Mouse (Mus musculus) thymus, postnatal 4 days (tissue): Measurements from ENCODE around the gene Olfr1366.
A peak's percentile ranks its signal among the peaks of the same experiment; 100 is the strongest.
"Not testable (repeated sequence)": the region's sequence is repeated elsewhere in the genome, so short reads cannot be mapped to it uniquely, and the experiment has no call there.

ENCODE experiments used
- DNase-seq: peaks from one replicate; pipeline ENCODE4 v3.0.0; 2021

Gene Olfr1366

DNA sequence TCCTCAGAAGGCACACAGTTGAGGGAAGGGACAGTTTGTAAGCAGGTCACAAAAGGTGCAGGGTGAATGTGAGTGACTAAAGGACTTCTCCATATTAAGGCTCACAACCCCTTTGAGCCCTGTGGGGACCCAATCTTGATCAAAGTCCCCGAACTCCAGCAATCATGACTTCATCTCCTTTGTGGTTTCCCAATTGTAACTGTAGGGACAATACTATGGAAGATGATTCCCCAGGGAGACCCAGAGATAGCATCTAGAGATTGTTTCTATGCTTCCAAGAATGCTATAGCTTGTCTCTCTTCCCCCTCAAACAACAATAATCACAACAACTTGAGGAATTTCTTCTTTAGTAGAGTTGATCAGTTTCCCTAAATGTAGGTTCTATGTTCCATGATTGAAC, at the start of gene Olfr1366:
Olfr1366 (minus strand) TSS at position 101 of the 400 bp plus-strand sequence.
- DNase-seq, result no peak

DNA sequence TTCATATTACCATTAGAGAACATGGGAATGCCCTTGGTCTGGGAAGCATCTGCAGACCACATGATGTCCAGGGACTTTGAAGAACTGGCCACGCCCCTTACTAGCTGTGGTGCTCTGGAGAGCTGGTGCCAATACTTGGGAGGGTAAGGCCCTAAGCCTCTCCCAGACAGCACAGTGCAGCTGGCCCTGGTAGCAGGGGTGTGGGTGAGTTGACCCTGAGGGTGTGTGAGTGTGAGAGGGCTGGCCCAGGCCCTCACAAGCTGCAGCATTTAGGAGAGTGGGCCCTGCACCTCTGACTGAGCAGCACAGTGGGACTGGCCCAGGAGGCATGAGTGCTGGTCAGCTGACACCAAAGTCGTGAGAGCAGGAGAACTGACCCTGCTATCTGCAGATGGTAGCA, 49.0 kb upstream of the Olfr1366 start:
- no peak for DNase-seq

DNA sequence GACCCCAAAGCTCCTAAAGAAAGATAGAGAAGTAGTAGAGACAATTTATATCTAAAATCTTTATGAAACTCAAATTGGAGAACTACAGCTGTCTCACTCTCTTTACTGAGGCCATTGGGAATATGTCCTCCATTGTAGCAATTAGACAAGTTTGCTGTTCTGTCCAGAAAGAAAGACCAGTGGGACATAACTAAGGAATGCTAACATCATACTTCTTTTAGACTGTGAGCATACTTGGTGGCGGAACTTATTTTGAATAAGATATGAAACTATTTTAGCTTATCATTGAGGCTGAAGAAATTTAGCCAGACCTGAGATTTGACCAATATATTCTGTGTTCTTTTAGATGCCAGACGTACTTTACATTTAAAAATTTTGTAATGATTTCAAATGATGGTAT, 39.1 kb upstream of the Olfr1366 start, which contains the start of gene Olfr1364:
Olfr1364 (minus strand) TSS at position 101 of the 400 bp plus-strand sequence.
- DNase-seq, result no peak

DNA sequence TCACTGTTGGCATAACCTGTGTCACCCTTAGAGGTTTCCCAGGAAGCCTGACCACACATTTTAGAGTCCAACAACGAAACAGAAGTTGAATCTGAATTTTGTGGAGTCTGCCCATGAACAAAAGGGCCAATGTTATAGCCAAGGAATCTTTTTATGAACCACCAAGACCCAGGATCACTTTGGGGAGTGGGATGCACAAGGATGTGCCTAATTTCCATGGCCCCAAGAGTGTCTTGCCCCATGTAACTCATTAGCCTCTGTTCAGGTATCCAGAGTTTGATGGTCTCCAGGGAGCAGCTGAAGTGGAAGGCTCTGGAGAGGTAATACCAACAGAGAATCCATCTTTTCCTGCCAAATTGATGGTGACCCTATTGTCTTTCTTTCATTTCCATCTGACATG, 17.2 kb upstream of the Olfr1366 start, which contains the start of gene Olfr1535:
Olfr1535 (minus strand) TSS at position 101 of the 400 bp plus-strand sequence.
- DNase-seq, result no peak

DNA sequence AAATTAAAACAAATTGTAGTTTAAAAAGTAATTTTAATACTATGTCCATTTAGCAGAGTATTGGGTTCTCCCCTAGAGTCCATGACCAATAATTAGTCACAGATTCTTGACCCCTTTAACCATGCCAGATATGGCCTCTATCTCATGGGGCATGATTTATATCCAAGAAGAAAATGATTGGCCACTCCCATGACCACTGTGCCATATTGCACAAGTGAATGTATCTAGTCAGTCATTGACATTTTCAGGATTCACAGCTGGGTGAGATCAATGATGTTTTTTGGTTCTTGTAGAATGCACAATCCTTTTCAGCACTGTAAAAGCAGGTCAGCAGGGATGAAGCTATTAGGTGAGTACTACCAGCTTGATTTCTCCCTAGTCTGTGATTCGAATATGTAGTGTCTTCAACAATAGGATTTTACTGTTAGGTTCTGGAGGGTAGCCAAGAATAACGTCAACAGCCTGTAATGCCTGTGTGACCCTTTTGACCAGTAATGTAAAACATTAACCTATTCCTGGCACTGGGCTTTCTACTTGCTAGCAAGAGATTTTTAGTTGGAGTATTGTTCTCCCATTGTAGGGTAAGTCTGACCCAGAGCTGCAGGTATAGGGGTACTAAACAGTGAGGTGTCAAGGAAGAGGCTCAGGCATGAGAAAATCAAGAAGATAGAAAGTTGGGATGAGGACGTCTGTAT, 8.0 kb upstream of the Olfr1366 start:
- DNase-seq, result no peak

DNA sequence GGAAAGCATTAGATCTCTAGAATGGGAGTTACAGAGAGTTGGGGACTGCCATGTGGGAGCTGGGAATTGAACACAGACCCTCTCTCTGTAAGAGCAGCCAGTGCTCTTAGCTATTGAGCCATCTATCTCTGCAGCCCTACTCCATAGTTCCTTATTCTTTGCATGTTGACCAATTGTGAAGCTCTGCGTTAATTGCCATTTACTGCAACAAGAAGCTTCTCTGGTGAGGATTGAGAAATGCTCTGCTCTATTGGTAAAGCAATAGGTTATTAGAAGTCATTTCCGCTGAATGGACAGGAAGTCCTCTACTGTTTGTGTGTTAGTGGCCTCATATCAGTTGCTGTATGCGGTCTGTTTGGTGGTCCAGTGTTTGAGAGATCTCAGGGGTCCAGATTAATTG, 6.9 kb upstream of the Olfr1366 start:
- DNase-seq, result no peak

DNA sequence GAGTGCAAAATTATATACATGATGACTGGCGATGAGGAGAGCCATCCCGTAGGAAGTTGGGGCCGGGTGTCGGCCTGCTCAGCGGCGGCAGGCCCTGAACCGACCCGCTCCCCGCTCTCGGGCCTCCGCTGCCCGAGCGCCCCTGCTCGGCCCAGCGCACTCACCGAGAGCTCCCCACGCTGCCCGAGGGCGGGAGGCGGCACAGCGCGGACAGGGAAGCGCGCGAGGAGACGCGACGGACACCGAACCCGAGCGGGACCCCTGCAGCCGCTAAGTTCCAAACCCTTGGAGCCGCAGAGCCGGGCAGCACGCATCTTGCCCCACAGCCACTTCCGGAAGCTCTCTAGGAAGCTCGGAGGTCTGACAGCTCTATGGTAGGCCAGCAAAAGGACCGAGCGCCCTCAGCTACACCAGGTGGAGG, 11.8 kb downstream of the Olfr1366 start, which contains the start of gene Zkscan8:
Zkscan8 (minus strand) TSS at position 340 of the 421 bp plus-strand sequence.
- DNase-seq, result peak; percentile 88

DNA sequence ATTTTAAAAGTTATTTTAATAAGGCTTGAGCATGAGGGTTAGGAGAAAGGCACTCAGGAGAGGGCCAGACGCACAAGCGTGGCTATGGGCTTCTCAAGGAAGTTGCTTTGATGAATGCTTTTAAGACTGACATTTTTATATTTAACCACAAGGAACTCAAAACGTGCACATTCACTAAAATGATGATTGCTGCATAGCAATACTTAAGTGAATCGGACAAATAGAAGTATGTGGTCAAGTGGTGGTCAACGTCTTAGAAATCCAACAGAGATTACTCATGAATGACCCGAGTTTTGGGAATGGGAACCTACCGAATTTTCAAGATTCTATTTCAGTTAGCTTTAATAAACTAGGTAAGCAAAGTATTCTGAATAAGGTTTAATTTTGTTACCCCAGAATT, 12.5 kb downstream of the Olfr1366 start:
- DNase-seq, result no peak

DNA sequence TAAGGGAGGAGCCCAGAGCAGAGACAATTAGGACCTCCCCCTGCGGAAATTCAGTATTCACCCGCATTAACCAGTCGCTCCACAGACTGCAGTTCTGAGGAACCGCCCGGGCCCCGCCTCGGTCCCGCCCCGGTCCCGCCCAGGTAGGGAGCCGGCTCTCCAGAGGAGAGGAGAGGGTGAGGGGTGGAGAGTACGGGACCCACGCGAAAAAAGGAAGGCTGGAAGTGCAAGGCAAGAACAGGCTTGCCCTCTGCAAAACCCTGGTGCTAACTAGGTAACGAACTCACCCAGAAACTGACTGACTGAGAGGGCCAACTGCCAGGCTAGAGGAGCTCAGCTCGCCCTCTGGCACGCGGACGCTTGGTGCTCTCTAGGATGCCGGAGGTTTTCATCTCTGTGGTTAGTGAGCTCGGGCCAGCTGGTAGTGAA, 36.4 kb downstream of the Olfr1366 start:
- peak; percentile 77 for DNase-seq

DNA sequence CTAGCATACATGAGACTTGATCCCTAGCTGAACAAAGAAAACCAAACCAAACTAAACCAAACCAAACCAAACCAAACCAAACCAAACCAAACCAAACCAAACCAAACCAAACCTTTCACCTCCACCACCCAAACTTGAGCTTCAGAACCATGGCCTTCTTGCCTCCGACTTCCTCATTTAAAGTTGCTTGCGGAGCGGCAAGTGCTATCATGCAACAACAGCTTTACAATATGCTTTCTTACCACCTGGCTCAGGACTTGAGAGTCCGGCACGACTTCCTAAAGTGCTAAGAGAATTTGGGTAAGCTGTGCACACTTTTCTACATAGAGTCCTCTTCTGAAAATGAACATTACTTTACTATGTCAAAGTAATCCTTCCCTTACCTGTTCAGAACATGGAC, 40.3 kb downstream of the Olfr1366 start:
- DNase-seq, result no peak

DNA sequence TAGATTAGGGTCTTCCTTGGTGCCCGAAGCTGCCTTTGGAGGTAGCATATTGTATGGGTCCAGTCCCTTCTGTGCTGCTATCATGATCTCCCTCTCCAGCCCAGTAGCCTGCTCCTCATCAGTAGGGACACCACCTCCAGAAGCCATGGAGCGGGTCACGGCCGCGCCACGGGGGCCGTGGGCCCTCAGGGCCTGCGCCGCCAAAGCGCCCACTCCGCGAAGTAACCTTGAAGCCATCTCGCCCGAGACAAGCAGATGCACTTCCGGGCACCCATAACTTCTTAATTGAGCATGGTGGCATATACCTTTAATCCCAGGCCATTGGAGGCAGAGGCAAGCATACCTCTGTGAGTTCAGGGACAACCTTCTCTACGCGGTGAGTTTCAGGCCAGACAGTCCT, 41.4 kb downstream of the Olfr1366 start, which contains the start of gene Gm11273:
Gm11273 (minus strand) TSS at position 237 of the 400 bp plus-strand sequence.
- not testable (repeated sequence) for DNase-seq

DNA sequence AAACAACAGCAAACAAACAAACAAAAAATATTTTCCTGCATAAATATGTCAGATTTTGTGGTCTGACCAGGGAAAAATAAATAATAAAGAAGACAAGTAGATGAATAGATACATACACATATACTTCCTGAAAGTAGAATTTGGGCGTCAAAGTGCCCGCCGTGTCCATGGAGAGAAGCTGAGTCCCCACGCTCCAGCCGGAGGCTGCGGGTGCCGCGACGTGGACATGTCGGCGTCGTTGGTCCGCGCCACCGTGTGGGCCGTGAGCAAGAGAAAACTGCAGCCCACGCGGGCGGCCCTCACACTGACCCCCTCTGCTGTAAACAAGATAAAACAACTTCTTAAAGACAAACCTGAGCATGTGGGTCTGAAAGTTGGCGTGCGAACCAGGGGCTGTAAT, 47.5 kb downstream of the Olfr1366 start, which contains the start of gene AK157302:
AK157302 (plus strand) TSS at position 144 of the 400 bp plus-strand sequence.
- DNase-seq, result peak; percentile 19

DNA sequence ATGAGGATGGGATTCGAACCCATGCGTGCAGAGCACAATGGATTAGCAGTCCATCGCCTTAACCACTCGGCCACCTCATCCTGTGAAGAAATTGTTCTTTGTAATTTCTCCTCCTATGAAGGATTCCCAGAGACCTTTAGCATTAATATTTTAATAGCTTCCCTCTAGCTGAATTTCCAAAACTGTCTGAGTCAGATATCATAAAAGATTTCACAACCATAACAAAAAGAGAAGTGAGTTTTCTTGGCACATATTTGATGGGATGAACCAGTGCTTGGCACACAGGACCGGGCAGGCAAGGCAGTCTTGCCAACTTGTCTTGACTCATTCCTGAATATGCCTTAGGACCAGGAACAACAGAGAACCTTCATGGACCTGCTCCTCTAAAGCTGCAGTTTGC, 49.8 kb downstream of the Olfr1366 start:
- no peak for DNase-seq

DNA sequence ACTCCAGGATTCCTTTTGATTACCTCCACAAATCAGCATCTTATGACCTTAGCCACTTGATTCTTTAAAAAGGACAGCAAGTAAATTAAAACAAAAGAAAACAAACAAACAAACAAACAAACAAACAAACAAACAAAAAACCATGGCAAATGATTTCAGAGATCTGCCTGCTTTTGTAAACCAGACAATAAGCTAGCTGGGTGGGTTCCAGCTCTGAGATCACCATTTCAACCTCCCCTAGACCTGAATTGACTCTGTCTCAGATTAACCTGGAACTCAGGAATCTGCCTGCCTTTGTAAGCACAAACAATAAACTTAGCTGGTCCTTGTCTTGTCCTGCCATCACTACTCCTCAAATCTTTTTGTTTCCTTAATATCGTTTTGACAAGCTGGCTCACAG, 55.7 kb downstream of the Olfr1366 start:
- no peak for DNase-seq
